Mouse (Mus musculus): ENCODE results near the gene Clcn6. TPM values are rescaled to one million over a fixed set of nuclear protein-coding genes. Genes with fewer than 3 reads are reported as not detected.

Clcn6 gene
- total and polyA plus RNA-seq, 2 experiments from 2014 or later, result 26.3 to 61.0 TPM

DNA sequence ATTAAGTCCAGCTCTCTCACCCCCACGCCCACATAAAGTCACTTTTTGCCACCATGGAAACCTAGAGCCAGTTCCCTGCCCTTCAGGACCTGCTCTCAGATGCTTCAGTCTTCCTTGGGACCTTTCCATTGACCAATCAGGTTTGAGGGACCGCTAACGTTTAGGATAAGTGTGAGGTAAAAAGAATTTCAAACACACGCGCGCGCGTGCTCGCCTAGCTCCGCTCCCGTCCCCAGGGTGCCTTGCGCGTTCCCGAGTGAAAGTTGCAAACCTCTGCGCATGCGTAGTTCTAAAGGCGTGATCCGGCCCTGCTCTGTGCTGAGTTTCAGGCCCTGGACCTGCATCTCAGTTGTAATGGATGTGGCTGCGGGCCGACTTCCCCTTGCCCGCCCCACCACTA lies 36.6 kb upstream of the Clcn6 start:
- 37% methylated on average over 21 of the region's 21 CpGs for WGBS
- no peaks in the 10 kb centered on the region for H3K4me1 ChIP-seq (ENCODE audit: insufficient read depth)

DNA sequence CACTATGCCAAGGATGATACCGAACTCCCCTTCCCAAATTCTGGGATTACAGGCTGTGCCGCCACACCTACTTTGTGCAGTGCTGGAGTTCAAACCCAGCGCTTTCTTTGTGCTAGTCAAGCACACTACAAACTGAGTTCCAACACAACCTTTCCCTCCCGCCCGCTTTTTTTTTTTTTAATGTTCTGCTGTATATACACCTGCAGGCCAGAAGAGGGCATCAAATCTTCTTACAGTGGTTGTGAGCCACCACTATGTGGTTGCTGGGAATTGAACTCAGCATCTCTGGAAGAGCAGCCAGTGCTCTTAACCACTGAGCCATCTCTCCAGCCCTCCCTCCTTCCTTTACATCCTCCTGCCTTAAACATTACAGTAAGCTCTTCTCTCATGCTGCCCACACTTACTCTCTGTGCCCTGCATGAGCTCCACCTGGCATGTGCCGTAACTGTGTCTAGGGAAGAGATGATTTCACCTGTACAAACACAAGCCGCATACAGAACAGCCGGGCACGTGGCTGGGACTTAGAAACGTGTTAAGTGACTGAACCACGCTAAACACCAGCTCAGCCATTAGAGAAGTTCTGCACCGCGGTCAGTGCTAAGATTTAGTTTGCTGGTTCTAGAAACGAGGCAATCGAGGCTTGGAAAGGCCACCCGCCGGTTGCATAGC lies 36.0 kb upstream of the Clcn6 start:
- Histone ChIP-seq H3K4me2 (ENCODE audit: low read depth) (peak overlapping the region; percentile 45), H3K27ac (ENCODE audit: low read depth, low read length) (no peak overlapping the region), H3K27me3 (ENCODE audit: insufficient read depth, low read length) (no peaks in the 10 kb centered on the region), H3K9me3 (ENCODE audit: low read length) (no peaks in the 10 kb centered on the region), H3K9ac (no peak overlapping the region), H3K4me1 (ENCODE audit: insufficient read depth) (no peaks in the 10 kb centered on the region), H3K36me3 (ENCODE audit: insufficient read depth) (no peaks in the 10 kb centered on the region), H3K4me3 (ENCODE audit: low read depth, low read length) (peak overlapping the region; percentile 17; the same call in 1 of the 2 replicates)
- TF ChIP-seq CTCF (IDR thresholded peaks at IDR 0.05; ENCODE audit: low read depth), result peak; percentile 56
- 46% methylated on average over 17 of the region's 17 CpGs for WGBS
- DNase-seq (peak; percentile 32), ATAC-seq (peak; percentile 38; the same call in 1 of the 2 replicates)

More for the DNA sequence above, 36.6 kb upstream of the Clcn6 start:
- DNase-seq (peak; percentile 82), ATAC-seq (peak; percentile 23; the same call in 1 of the 2 replicates)
- H3K9me3 ChIP-seq (ENCODE audit: low read length), result no peaks in the 10 kb centered on the region
- no peaks in the 10 kb centered on the region for H3K27me3 ChIP-seq (ENCODE audit: insufficient read depth, low read length)
- TF ChIP-seq CTCF (IDR thresholded peaks at IDR 0.05; ENCODE audit: low read depth), result no peak
- H3K4me2 ChIP-seq (ENCODE audit: low read depth), result peak overlapping the region; percentile 45
- H3K9ac ChIP-seq, result no peak overlapping the region
- peak overlapping the region; percentile 17; the same call in 1 of the 2 replicates for H3K4me3 ChIP-seq (ENCODE audit: low read depth, low read length)
- no peak overlapping the region for H3K27ac ChIP-seq (ENCODE audit: low read depth, low read length)
- H3K36me3 ChIP-seq (ENCODE audit: insufficient read depth), result no peaks in the 10 kb centered on the region

DNA sequence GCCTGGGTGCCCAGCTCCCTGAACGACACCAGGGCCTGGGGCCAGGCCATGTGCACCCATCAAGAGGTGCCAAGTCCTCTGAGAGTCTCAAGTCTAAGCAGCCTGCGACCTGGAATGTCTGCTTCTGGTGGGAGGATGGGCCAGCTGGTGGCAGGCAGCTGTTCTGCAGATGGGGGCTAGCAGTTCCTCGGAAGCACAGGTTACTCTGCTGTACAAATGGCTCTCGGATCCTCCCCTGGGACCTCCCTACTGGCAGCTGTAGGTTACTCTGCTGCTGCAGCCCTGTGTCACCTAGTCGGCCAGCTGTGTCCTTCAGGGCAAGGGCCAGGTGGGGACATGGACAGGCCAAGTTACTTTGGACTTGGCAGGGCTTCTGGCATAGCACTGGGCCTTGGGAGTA lies 32.9 kb upstream of the Clcn6 start:
- no peaks in the 10 kb centered on the region for H3K36me3 ChIP-seq (ENCODE audit: insufficient read depth)
- no peaks in the 10 kb centered on the region for H3K4me1 ChIP-seq (ENCODE audit: insufficient read depth)
- no peak for ATAC-seq
- no peak overlapping the region for H3K4me3 ChIP-seq (ENCODE audit: low read depth, low read length)
- H3K27ac ChIP-seq (ENCODE audit: low read depth, low read length), result no peak overlapping the region
- TF ChIP-seq CTCF (IDR thresholded peaks at IDR 0.05; ENCODE audit: low read depth), result no peak
- no peaks in the 10 kb centered on the region for H3K9me3 ChIP-seq (ENCODE audit: low read length)
- no peak for DNase-seq
- 70% methylated on average over 5 of the region's 5 CpGs for WGBS
- H3K9ac ChIP-seq, result no peak overlapping the region
- H3K27me3 ChIP-seq (ENCODE audit: insufficient read depth, low read length), result no peaks in the 10 kb centered on the region
- H3K4me2 ChIP-seq (ENCODE audit: low read depth), result no peak overlapping the region

DNA sequence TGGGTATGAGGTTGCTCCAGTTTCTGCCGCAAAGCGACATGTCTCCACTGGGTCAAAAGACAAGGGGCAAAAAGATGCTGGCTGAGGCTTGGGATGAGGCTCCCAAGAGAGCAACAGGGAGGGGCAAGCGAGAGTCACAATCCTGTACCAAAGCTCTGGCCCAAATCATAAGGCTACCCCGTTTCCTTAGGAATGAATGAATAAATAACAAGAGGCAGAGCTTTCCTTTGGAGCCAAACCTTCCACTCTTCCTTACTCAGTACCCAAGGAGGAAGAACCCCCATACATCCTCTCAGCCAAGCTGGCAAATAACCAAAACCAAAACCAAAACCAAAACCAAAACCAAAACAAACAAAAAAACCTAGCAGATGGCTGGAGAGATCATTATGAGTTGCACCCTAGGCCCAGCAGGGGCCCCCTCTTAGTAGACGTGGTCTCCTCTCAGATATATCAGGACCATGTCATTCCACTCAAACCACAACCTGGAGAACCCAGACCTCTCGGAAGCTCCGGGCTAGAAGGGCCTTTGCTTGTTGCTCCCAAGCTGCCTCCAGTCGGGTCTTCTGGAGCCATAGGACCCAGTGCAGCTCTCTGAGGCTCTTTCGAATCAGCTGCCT lies 31.1 kb upstream of the Clcn6 start:
- H3K4me3 ChIP-seq (ENCODE audit: low read depth, low read length), result no peak overlapping the region
- H3K4me2 ChIP-seq (ENCODE audit: low read depth), result no peak overlapping the region
- no peaks in the 10 kb centered on the region for H3K27me3 ChIP-seq (ENCODE audit: insufficient read depth, low read length)
- no peak overlapping the region for H3K9ac ChIP-seq
- H3K36me3 ChIP-seq (ENCODE audit: insufficient read depth), result no peaks in the 10 kb centered on the region
- no peak for TF ChIP-seq CTCF (IDR thresholded peaks at IDR 0.05; ENCODE audit: low read depth)
- ATAC-seq (no peak), DNase-seq (no peak)
- no peaks in the 10 kb centered on the region for H3K4me1 ChIP-seq (ENCODE audit: insufficient read depth)
- 82% methylated on average over 9 of the region's 9 CpGs for WGBS
- H3K9me3 ChIP-seq (ENCODE audit: low read length), result no peaks in the 10 kb centered on the region
- no peak overlapping the region for H3K27ac ChIP-seq (ENCODE audit: low read depth, low read length)

DNA sequence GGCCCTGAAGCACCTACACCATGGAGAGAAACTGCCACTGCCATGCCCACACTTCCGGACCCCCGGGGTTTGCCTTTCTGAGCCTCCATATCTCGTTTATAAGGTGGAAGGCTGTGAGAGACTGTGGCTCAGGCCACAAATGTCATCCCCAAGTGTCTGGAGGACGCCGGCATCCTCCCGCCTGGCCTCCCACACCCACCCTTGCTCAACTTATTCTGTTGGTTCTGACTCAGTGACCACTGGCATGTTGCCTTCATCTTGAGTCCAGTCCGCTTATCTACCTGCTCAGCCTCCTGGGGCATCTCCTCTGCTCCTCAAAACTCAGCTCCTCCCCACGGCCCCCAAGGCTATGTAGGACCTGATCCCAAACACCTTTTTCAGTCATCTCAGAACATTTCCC lies 28.7 kb upstream of the Clcn6 start:
- Histone ChIP-seq H3K27me3 (ENCODE audit: insufficient read depth, low read length) (no peaks in the 10 kb centered on the region), H3K9ac (no peak overlapping the region), H3K4me2 (ENCODE audit: low read depth) (no peak overlapping the region), H3K4me3 (ENCODE audit: low read depth, low read length) (no peak overlapping the region), H3K27ac (ENCODE audit: low read depth, low read length) (no peak overlapping the region), H3K4me1 (ENCODE audit: insufficient read depth) (no peaks in the 10 kb centered on the region), H3K36me3 (ENCODE audit: insufficient read depth) (no peaks in the 10 kb centered on the region), H3K9me3 (ENCODE audit: low read length) (no peaks in the 10 kb centered on the region)
- DNase-seq (no peak), ATAC-seq (no peak)
- 89% methylated on average over 8 of the region's 8 CpGs for WGBS
- no peak for TF ChIP-seq CTCF (IDR thresholded peaks at IDR 0.05; ENCODE audit: low read depth)

DNA sequence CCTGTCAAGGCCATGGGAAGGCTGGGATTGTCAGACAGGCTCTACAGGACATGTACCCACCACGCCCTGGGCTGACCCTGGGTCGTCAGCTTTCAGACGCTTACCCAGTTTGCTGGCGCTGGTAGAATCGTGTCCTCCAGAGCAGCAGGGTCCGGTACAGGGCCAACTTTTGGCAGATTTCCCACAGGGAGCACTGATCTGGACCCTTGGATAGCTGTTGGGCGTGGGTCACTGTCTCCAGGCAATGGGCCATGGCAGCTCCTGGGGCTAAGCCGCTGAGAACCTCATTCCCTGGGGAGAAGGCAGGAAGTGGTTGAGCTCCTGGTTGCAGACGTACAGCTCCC lies 27.8 kb upstream of the Clcn6 start:
- TF ChIP-seq CTCF (IDR thresholded peaks at IDR 0.05; ENCODE audit: low read depth), result no peak
- ATAC-seq, result no peak
- 57% methylated on average over 9 of the region's 9 CpGs for WGBS

DNA sequence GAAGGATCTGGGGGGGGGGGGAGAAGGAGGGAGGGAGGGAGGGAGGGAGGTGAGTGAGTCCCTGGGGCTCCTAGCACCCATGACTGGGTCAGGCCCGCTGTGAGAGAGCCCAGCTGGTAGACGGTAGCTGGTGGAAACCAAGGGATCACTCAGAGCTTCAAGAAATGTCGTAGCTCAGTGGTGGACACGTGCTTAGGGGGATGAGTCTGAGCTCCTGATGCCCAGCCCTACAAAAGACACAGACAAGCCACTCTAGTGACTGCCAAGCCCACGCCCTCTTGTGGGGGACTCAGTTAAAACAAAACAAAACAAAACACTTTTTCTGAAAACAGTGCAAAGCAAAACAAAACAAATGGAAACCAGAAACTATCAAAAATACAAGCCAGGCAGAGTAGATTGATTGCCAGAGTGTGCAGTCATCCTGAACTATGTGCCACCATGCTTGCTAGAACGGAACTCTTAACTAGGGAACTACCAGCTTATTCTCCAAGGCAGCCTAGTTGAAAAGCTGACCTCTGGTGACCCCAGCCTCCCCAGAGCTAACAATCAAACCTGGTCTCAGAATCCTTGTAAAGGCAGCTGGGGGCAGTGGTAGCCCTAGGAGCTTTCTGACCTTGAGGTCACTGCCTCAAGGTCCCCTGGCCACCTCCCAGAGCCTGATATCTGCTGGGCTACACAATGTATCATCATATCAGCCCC lies 27.2 kb upstream of the Clcn6 start:
- ATAC-seq (no peak), DNase-seq (no peak)
- no peak overlapping the region for H3K4me2 ChIP-seq (ENCODE audit: low read depth)
- no peak overlapping the region for H3K27ac ChIP-seq (ENCODE audit: low read depth, low read length)
- H3K4me3 ChIP-seq (ENCODE audit: low read depth, low read length), result no peak overlapping the region
- WGBS, result 44% methylated on average over 6 of the region's 6 CpGs
- no peak for TF ChIP-seq CTCF (IDR thresholded peaks at IDR 0.05; ENCODE audit: low read depth)
- H3K9me3 ChIP-seq (ENCODE audit: low read length), result no peaks in the 10 kb centered on the region
- no peaks in the 10 kb centered on the region for H3K4me1 ChIP-seq (ENCODE audit: insufficient read depth)
- H3K36me3 ChIP-seq (ENCODE audit: insufficient read depth), result no peaks in the 10 kb centered on the region
- no peaks in the 10 kb centered on the region for H3K27me3 ChIP-seq (ENCODE audit: insufficient read depth, low read length)
- H3K9ac ChIP-seq, result no peak overlapping the region

More for the DNA sequence above, 27.8 kb upstream of the Clcn6 start:
- Histone ChIP-seq H3K27me3 (ENCODE audit: insufficient read depth, low read length) (no peaks in the 10 kb centered on the region), H3K36me3 (ENCODE audit: insufficient read depth) (no peaks in the 10 kb centered on the region), H3K9ac (no peak overlapping the region), H3K27ac (ENCODE audit: low read depth, low read length) (no peak overlapping the region), H3K4me2 (ENCODE audit: low read depth) (no peak overlapping the region), H3K9me3 (ENCODE audit: low read length) (no peaks in the 10 kb centered on the region), H3K4me1 (ENCODE audit: insufficient read depth) (no peaks in the 10 kb centered on the region), H3K4me3 (ENCODE audit: low read depth, low read length) (no peak overlapping the region)
- DNase-seq, result no peak

All from forebrain, postnatal 0 days (tissue).